Mouse (Mus musculus) embryonic facial prominence, embryonic 13.5 days (tissue): ENCODE measurements around the gene Ccdc92b. TPM values are rescaled to one million over a fixed set of nuclear protein-coding genes. Genes with fewer than 3 reads are reported as not detected.

ENCODE experiments used
- ATAC-seq: fragments of 200-750 bp; cut with Nextera tagmentation; 2 replicates; pipeline ENCODE4 v1.8.0; 2017; ENCODE audit warnings: low read depth; ENCODE audit not compliant: insufficient number of reproducible peaks, insufficient read depth, low FRiP score, low TSS enrichment
- H3K27ac ChIP-seq: fragments of 300-500 bp; sonication (generic); 2 replicates; pipeline ENCODE4 v1.5.1; 2015; ENCODE audit warnings: moderate library complexity, mild to moderate bottlenecking, inconsistent platforms
- H3K27me3 ChIP-seq: fragments of 300-500 bp; sonication (generic); 2 replicates; pipeline ENCODE4 v1.6.1; 2015; ENCODE audit warnings: mild to moderate bottlenecking, inconsistent platforms
- H3K36me3 ChIP-seq: fragments of 300-500 bp; sonication (generic); 2 replicates; pipeline ENCODE4 v1.6.1; 2015; ENCODE audit warnings: mild to moderate bottlenecking, inconsistent platforms
- H3K4me1 ChIP-seq: fragments of 300-500 bp; sonication (generic); 2 replicates; pipeline ENCODE4 v1.6.1; 2015; ENCODE audit warnings: inconsistent platforms
- H3K4me2 ChIP-seq: fragments of 300-500 bp; sonication (generic); 2 replicates; pipeline ENCODE4 v1.6.1; 2015; ENCODE audit warnings: moderate library complexity, mild to moderate bottlenecking, inconsistent platforms
- H3K4me3 ChIP-seq: fragments of 300-500 bp; sonication (generic); 2 replicates; pipeline ENCODE4 v1.5.1; 2015; ENCODE audit warnings: mild to moderate bottlenecking, inconsistent platforms
- H3K9ac ChIP-seq: fragments of 300-500 bp; sonication (generic); 2 replicates; pipeline ENCODE4 v1.6.1; 2015; ENCODE audit warnings: mild to moderate bottlenecking, inconsistent platforms
- H3K9me3 ChIP-seq: fragments of 300-500 bp; sonication (generic); 2 replicates; pipeline ENCODE4 v1.6.1; 2016; ENCODE audit warnings: inconsistent platforms
- WGBS: fragments of 180-500 bp; shearing (Covaris S2); methylation state at CpG from one replicate; pipeline ENCODE4 v1.1.7; 2015; ENCODE audit warnings: mixed read lengths; 5-methylcytosine and 5-hydroxymethylcytosine counted together
- polyA plus RNA-seq: library from polyadenylated mRNA; unstranded; fragments of >200 nt; fragmentation: Nextera tagmentation; extraction: Ambion mirVana; gene quantifications from 2 replicates; pipeline ENCODE4 v1.2.1, GENCODE M21; 2015

Gene Ccdc92b
- polyA plus RNA-seq, 1 experiment from 2014 or later: 0.48 TPM

DNA sequence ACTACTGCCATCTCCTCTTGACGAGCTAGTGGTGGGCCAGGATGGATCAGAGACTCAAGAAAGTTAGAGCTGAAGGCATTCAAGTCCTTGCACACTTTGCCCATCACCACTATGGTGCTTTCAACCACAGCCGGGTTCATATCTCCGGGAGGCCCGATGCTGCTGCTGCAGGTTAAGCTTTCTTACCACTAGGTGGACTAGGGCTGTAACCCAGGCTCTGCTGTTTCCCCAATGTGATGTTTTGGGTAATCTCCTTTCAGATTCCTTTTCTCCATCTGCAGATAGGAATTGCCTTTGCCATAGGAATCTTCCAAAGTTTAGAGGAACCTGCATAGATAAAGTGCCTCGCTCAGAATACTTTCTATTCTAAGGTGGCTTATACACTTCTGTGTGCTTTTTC, 3.8 kb upstream of the Ccdc92b start:
- no peak overlapping the region for H3K4me3 ChIP-seq
- H3K36me3 ChIP-seq: no peaks in the 10 kb centered on the region
- peaks cover 12% of the 10 kb centered on the region for H3K4me1 ChIP-seq
- H3K4me2 ChIP-seq: no peak overlapping the region
- WGBS: 54% methylated on average over 5 of the region's 5 CpGs
- no peak overlapping the region for H3K9ac ChIP-seq
- no peak for ATAC-seq
- H3K27ac ChIP-seq: no peak overlapping the region
- H3K9me3 ChIP-seq: no peaks in the 10 kb centered on the region
- H3K27me3 ChIP-seq: peaks cover 71% of the 10 kb centered on the region

DNA sequence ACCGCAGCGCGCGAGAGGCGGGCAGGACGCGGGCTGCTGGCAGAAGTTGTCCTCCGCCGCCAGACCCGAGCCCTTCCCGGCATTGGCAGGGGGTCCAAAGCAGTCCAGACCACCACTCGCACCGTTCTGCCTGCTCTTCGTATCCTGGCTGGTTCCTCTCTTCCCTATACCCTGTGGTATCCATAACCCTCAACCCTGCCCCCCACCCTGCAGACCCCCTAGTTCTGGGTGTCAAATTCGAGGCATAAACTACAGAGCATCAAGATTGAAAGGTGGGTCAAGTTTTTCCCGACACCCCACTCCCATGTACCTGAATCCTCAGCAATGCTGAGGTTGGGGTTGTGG, 523 bp downstream of the Ccdc92b start:
- H3K27ac ChIP-seq: no peak overlapping the region
- H3K4me2 ChIP-seq: peak overlapping the region; percentile 65
- H3K4me1 ChIP-seq: peaks cover 7% of the 10 kb centered on the region
- 3% methylated on average over 7 of the region's 16 CpGs for WGBS
- no peak overlapping the region for H3K9ac ChIP-seq
- H3K27me3 ChIP-seq: peaks cover 54% of the 10 kb centered on the region
- H3K36me3 ChIP-seq: no peaks in the 10 kb centered on the region
- H3K4me3 ChIP-seq: peak overlapping the region; percentile 37
- H3K9me3 ChIP-seq: no peaks in the 10 kb centered on the region
- ATAC-seq: 0 out of 2 replicates have a peak, but pooled peaks have one; percentile 20

DNA sequence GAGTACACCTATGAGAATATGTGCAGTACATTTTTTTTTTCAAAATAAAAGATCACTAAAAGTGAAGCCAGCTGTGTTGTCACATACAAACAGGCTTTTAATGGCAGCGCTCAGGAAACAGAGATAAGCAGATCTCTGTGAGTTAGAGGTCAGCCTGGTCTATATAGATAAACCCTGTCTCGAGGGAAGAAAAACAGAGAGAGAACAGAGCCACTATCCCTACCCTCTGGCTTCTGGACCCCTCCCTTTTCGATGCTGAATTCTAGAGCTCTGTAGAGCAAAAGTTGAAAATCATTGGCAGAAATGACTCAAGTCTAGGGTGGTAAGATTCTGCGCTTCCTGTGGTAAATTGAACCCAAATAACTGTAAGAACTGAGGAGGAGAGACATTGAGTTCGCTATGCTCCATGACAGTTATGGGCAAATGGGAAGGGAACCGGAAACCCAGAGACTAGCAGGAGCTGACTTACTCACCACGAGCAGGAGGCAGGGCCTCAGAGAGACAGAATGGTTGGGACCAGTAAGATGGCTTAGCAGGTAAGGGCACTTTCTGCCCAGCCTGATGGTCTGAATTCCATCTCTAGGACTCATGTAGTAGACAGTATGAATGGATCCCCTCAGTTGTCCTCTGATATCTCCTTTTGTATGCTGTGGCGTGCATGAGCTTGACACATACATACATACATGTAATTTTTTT, 2.7 kb downstream of the Ccdc92b start:
- Histone ChIP-seq H3K36me3 (no peaks in the 10 kb centered on the region), H3K4me1 (peaks cover 7% of the 10 kb centered on the region), H3K27ac (no peak overlapping the region), H3K9ac (no peak overlapping the region), H3K9me3 (no peaks in the 10 kb centered on the region), H3K4me3 (no peak overlapping the region), H3K27me3 (peaks cover 42% of the 10 kb centered on the region), H3K4me2 (no peak overlapping the region)
- no peak for ATAC-seq
- 69% methylated on average over 8 of the region's 8 CpGs for WGBS

DNA sequence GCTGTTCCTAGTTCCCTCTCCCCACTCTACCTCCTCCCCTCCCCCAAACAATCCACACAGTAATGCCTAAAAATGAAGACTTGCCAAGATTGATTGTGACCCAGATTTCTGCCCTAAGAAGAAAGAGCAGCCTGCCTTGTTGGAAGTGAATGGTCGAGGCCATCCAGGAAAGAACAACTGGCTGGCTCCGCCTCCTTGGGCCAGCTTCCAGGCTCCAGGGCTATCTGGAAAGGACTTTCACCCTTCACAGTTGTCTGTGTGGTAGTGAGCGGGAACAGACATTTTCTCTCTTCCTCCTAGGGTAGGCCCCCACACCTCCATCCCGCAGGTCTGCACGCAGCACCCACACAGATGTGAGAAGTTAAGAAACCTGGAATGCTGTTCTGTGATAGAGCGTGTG, 4.3 kb downstream of the Ccdc92b start:
- no peak overlapping the region for H3K4me2 ChIP-seq
- ATAC-seq: no peak
- no peaks in the 10 kb centered on the region for H3K9me3 ChIP-seq
- H3K36me3 ChIP-seq: no peaks in the 10 kb centered on the region
- peaks cover 32% of the 10 kb centered on the region for H3K27me3 ChIP-seq
- no peak overlapping the region for H3K9ac ChIP-seq
- WGBS: 76% methylated on average over 6 of the region's 6 CpGs
- no peak overlapping the region for H3K4me3 ChIP-seq
- H3K4me1 ChIP-seq: peaks cover 7% of the 10 kb centered on the region
- H3K27ac ChIP-seq: no peak overlapping the region

DNA sequence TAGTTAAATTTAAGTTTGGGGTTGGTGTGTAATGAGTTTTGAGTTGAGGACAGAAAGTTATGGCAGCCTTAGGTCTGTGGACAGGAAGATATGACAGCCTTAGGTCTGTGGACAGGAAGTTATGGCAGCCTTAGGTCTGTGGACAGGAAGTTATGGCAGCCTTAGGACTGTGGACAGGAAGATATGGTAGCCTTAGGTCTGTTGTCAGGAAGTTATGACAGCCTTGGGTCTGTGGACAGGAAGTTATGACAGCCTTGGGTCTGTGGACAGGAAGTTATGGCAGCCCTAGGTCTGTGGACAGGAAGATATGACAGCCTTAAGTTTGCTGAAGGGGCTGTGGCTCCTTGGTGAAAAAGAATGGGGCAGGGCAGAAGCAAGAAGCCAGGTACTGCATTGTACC, 5.9 kb downstream of the Ccdc92b start:
- H3K9ac ChIP-seq: no peak overlapping the region
- ATAC-seq: no peak

DNA sequence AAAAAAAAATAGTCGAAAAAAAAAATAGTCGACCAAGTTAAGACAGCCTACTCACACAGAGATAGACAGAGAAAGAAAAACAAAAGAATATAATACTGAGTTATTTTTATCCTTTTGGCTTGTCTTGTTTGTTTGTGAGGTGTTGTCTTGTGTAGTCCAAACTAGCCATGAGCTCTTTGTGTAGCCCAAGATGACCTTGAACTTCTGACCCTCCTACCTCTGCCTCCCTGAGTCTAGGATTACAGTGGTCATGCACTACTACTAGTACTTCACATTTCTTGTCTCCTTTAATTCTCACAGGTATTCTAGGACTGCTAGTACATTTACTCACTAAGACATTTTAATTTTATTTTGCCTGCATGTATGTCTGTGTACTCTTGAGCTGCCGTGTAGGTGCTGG, 8.1 kb downstream of the Ccdc92b start:
- Histone ChIP-seq H3K4me2 (no peak overlapping the region), H3K27me3 (peaks cover under 1% of the 10 kb centered on the region; the same call in 1 of the 2 replicates), H3K4me3 (no peak overlapping the region), H3K9ac (no peak overlapping the region), H3K36me3 (no peaks in the 10 kb centered on the region), H3K27ac (no peak overlapping the region), H3K9me3 (no peaks in the 10 kb centered on the region), H3K4me1 (no peaks in the 10 kb centered on the region)
- ATAC-seq: no peak
- 72% methylated on average over 3 of the region's 3 CpGs for WGBS

More for the DNA sequence above, 5.9 kb downstream of the Ccdc92b start:
- Histone ChIP-seq H3K27me3 (peaks cover 21% of the 10 kb centered on the region), H3K27ac (no peak overlapping the region), H3K4me2 (no peak overlapping the region), H3K36me3 (no peaks in the 10 kb centered on the region), H3K4me1 (no peaks in the 10 kb centered on the region), H3K4me3 (no peak overlapping the region), H3K9me3 (no peaks in the 10 kb centered on the region)

DNA sequence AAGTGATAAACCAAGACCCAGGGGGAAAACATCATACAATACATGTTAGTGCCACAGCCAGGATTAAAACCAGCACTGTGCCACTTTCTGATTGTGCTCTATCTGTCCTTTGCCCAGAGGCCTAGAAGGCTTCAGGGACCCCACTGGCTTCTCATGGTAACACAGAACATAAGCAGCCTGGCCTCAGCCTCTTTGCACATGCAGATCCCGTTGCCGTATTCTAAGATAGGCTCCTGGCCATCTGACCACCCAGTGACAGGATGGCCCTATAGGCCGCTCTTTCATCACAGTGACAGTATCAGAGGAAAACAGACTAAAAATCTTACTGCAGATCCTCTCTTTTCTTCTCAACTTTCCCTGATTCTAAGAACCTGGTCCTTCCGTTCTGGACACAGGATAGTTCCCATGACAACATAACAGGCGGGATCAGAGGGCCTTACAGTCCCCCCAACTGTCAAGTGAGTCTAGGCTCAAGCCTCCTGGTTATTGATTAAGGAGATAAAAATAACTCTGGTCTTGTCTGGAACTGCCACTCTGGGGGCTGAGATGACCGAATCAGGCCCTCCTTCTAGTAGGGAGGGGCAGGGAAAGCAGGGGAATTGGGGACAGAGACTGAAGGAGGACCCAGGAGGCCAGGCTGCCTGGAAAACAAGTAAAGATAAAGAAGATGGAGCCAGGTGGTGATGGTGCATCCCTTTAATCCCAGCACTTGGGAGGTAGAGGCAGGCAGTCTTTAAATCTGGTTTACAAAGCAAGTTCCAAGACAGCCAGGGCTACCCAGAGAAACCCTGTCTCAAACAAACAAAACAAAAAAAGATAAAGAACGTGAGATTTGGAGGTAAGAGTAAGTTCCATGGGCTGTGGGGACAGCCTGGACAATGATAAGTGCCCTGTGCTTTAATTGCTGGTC, 12.7 kb downstream of the Ccdc92b start:
- no peak for ATAC-seq

DNA sequence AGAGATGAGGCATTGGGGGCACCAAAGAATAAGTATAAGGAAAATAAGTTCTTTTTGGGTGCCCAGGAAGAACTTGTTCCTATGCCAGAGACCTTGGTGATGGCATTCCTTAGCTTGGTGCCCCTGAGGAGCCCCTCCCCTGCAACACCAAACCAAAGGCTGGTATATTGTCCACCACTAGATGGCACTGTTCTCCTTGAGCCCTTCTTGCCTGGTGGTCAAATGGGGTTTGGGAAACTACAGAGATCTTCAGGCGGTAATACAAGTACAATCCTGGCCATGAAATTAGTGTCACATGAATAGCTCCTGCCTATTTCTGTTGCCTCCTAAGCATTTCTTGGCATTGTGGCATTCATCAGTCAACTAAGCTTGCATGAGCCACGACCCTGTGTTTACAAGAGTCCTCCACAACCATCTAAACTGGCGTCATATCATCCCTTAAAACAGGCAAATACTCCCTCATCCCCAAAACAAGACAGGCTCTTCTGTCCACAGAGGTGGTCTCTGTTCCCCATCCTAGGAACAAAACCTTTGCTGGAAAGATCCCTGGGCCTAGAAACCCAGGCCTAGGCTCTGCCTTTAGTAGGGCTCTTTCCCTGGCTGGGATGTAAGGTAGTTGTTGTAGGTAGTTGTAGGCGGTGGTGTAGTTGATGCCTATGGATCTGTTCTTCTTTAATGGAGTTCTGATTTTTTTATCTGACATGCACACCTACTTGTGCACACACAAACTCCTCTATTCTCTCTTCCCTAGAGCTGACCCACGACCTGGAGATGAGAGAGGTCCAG, 15.3 kb downstream of the Ccdc92b start:
- H3K4me1 ChIP-seq: peaks cover 20% of the 10 kb centered on the region
- H3K27me3 ChIP-seq: peaks cover 8% of the 10 kb centered on the region; the same call in 1 of the 2 replicates
- no peak overlapping the region for H3K4me2 ChIP-seq
- WGBS: 60% methylated on average over 5 of the region's 5 CpGs
- ATAC-seq: no peak
- no peak overlapping the region for H3K27ac ChIP-seq
- H3K9ac ChIP-seq: no peak overlapping the region
- no peaks in the 10 kb centered on the region for H3K9me3 ChIP-seq
- no peaks in the 10 kb centered on the region for H3K36me3 ChIP-seq
- no peak overlapping the region for H3K4me3 ChIP-seq

More for the DNA sequence above, 12.7 kb downstream of the Ccdc92b start:
- no peaks in the 10 kb centered on the region for H3K9me3 ChIP-seq
- WGBS: 70% methylated on average over 7 of the region's 7 CpGs
- peaks cover 2% of the 10 kb centered on the region; the same call in 1 of the 2 replicates for H3K27me3 ChIP-seq
- H3K36me3 ChIP-seq: no peaks in the 10 kb centered on the region
- no peak overlapping the region for H3K4me3 ChIP-seq
- no peak overlapping the region for H3K4me2 ChIP-seq
- no peak overlapping the region for H3K9ac ChIP-seq
- no peak overlapping the region for H3K27ac ChIP-seq
- H3K4me1 ChIP-seq: peaks cover 3% of the 10 kb centered on the region

DNA sequence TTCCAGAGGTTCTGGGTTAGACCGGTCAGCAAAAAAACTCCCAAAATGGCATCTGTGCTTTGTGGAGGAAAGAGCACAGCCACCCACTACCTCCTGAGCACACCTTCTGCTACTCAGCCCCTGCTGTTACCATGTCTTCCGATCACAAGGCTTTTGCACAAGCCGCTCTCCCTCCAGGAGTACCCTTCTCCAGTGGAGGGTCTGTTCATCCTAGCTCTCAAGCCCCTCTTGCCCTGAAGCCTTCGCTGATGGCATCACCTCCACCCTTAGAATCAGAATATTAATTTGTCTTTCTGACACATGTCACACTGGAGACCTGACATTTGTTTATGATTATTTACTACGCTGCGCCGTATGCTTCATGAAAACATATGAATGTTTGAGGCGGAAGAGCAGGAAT, 18.1 kb downstream of the Ccdc92b start:
- Histone ChIP-seq H3K27me3 (peaks cover 11% of the 10 kb centered on the region; the same call in 1 of the 2 replicates), H3K27ac (peak overlapping the region; percentile 94; the same call in 1 of the 2 replicates), H3K4me3 (peak overlapping the region; percentile 83), H3K36me3 (no peaks in the 10 kb centered on the region), H3K9ac (peak overlapping the region; percentile 89), H3K4me1 (peaks cover 20% of the 10 kb centered on the region), H3K9me3 (no peaks in the 10 kb centered on the region), H3K4me2 (peak overlapping the region; percentile 90)
- ATAC-seq: no peak
- 19% methylated on average over 8 of the region's 8 CpGs for WGBS

DNA sequence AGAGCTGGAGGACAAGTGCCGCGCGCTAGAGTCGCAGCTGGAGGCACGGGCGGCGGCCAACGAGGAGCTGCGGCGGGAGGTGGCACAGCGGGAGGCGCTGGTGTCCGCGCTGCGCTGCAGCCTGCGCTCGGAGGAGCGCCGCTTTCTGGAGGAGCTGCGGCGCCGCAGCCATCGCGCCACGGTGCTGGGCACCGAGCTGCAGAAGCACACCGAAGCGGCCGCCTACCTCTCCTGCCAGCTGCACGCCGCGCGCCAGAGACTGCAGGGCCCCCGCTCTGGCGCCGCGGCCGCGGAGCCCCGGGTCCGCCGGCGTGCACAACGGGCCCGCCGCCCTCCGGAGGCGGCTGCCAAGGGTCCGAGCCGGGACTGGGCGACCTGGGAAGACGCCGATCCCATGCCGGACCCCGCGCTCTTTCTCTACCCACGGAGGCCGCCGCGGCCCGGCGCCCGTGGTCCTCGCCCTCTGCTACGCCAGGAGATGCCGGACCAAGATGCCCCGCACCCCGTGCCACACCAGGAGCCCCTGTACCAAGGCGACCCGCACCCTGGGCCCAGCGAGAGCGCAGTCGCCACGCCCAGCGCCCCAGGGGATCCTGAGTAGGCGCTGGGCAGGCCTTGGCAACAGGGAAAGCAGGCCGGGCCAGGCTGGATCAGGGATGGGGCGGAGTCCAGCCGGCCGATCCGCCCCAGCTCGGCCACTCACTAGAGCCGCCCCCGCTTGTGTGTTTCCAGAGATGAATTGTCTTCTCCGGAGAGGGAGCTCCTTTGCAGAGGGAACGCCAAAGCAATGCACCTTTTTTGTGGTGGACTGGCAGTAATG, 18.8 kb downstream of the Ccdc92b start:
- Histone ChIP-seq H3K27ac (peak overlapping the region; percentile 94), H3K4me1 (peaks cover 20% of the 10 kb centered on the region), H3K4me2 (peak overlapping the region; percentile 90), H3K9me3 (no peaks in the 10 kb centered on the region), H3K36me3 (no peaks in the 10 kb centered on the region), H3K27me3 (peaks cover 11% of the 10 kb centered on the region; the same call in 1 of the 2 replicates), H3K9ac (peak overlapping the region; percentile 89), H3K4me3 (peak overlapping the region; percentile 83)
- WGBS: under 1% methylated on average over 86 of the region's 86 CpGs
- peak; percentile 86 for ATAC-seq
